Mouse (Mus musculus) heart, postnatal 4 days (tissue): ENCODE data around the gene Hrh2. TPM values are rescaled to one million over a fixed set of nuclear protein-coding genes. Genes with fewer than 3 reads are reported as not detected.

Experiments used
- DNase-seq: peaks from one replicate; pipeline ENCODE4 v3.0.0; 2021
- total RNA-seq, 2 experiments: library from RNA; stranded (reverse); gene quantifications; 2 replicates each; pipeline ENCODE4 v1.2.3; 2021

Hrh2 gene
- total RNA-seq, 2 experiments from 2014 or later = 0.11 to 0.12 TPM

GRCm38 (mm10) chr13:54221631-54222179 lies 29.8 kb downstream of the Hrh2 start:
- DNase-seq = no peak

- no peak for DNase-seq
Observed at GRCm38 (mm10) chr13:54222921-54223769, 31.2 kb downstream of the Hrh2 start.

GRCm38 (mm10) chr13:54227916-54228483 lies 36.1 kb downstream of the Hrh2 start:
- peak; percentile 73 for DNase-seq

GRCm38 (mm10) chr13:54230081-54230480 lies 38.2 kb downstream of the Hrh2 start:
- DNase-seq = no peak

- DNase-seq = no peak
Observed at GRCm38 (mm10) chr13:54231868-54232267, 39.9 kb downstream of the Hrh2 start.

- no peak for DNase-seq
Observed at GRCm38 (mm10) chr13:54237512-54237911, 45.6 kb downstream of the Hrh2 start.

GRCm38 (mm10) chr13:54238585-54239323 lies 46.8 kb downstream of the Hrh2 start:
- DNase-seq = peak; percentile 69

- DNase-seq = peak; percentile 34
Observed at GRCm38 (mm10) chr13:54242380-54242779, 50.5 kb downstream of the Hrh2 start.

- no peak for DNase-seq
Observed at GRCm38 (mm10) chr13:54245204-54245603, 53.3 kb downstream of the Hrh2 start.

GRCm38 (mm10) chr13:54247545-54247944 lies 55.6 kb downstream of the Hrh2 start:
- DNase-seq = peak; percentile 81

GRCm38 (mm10) chr13:54248436-54248995 lies 56.6 kb downstream of the Hrh2 start:
- DNase-seq = peak; percentile 12

- peak; percentile 62 for DNase-seq
Observed at GRCm38 (mm10) chr13:54249007-54249406, 57.1 kb downstream of the Hrh2 start.

GRCm38 (mm10) chr13:54250346-54250745 lies 58.4 kb downstream of the Hrh2 start:
- DNase-seq = no peak

- no peak for DNase-seq
Observed at GRCm38 (mm10) chr13:54251541-54252225, 59.8 kb downstream of the Hrh2 start.

- DNase-seq = no peak
Observed at GRCm38 (mm10) chr13:54257580-54258223, 65.8 kb downstream of the Hrh2 start.

- no peak for DNase-seq
Observed at GRCm38 (mm10) chr13:54258231-54258743, 66.4 kb downstream of the Hrh2 start.

GRCm38 (mm10) chr13:54260318-54260717 lies 68.4 kb downstream of the Hrh2 start:
- DNase-seq = peak; percentile 39

GRCm38 (mm10) chr13:54262741-54263510 lies 71.0 kb downstream of the Hrh2 start:
- DNase-seq = peak; percentile 17

- DNase-seq = no peak
Observed at GRCm38 (mm10) chr13:54263641-54264040, 71.7 kb downstream of the Hrh2 start.

GRCm38 (mm10) chr13:54266472-54266871 lies 74.5 kb downstream of the Hrh2 start:
- no peak for DNase-seq
